Mouse (Mus musculus) T-helper 1 cell (primary cell): Measurements from ENCODE around the gene Msl1.

Source experiments
- in situ Hi-C: fragments of 300-600 bp; cut with MboI, MseI; formaldehyde crosslinking; loops from one replicate; pipeline ENCODE4 v1.15.1; 2025; ENCODE audit warnings: high pct_unique_total_duplicates

Gene Msl1

GRCm38 (mm10) chr11:98795015-98795713 is at the start of gene Msl1:
Msl1 (plus strand) TSS chr11:98795516.
- in situ Hi-C loops, result no loop called here

GRCm38 (mm10) chr11:98745932-98746853 is 49.1 kb upstream of the Msl1 start:
- in situ Hi-C loops, result loop anchor here (5.0 kb wide), 1 partner anchor 36 kb away; no protein-coding TSS in a partner anchor

GRCm38 (mm10) chr11:98746855-98747693 is 48.2 kb upstream of the Msl1 start:
- in situ Hi-C loops, result loop anchor here (5.0 kb wide), 1 partner anchor 35 kb away; no protein-coding TSS in a partner anchor

DNA sequence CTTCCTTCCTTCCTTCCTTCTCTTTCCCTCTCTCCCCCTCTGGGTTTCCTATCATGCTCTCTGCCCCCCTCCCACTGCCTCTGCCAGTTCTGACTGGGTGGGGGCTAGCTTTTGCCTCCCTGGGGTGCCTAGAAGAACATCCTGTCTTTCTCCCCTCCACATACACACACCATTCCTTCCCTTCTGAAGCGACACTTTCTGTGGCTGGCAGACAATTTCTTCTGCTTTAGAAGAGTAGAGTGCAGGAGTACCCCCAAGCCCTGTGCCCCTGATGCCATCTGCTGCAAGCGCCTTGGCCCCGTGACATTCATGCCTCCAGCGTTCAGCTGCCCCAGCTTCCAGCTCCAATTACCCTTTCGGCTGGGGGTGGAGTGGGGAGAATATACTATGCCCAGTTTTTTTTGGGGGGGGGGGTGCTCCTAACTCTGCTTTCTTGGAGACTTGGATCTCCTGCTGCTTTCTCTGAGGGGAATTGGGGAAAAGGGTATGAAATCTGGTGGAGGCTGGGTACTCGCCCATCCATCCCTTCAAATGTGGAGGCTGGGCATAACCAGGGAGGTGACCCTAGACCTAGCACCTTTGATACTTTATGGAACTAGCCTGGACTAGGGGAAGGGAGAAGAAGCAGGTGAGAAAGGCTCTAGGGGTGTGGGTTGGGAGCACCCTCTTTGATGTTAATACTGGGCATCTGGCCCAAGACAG is 47.4 kb upstream of the Msl1 start:
- in situ Hi-C loops, result loop anchor here (5.0 kb wide), 1 partner anchor 34 kb away; no protein-coding TSS in a partner anchor

GRCm38 (mm10) chr11:98748506-98749416 is 46.6 kb upstream of the Msl1 start:
- in situ Hi-C loops, result loop anchor here (5.0 kb wide), 1 partner anchor 34 kb away; no protein-coding TSS in a partner anchor

GRCm38 (mm10) chr11:98749716-98750115 is 45.6 kb upstream of the Msl1 start:
- in situ Hi-C loops, result loop anchor here (5.0 kb wide), 1 partner anchor 33 kb away; no protein-coding TSS in a partner anchor

GRCm38 (mm10) chr11:98750351-98751201 is 44.7 kb upstream of the Msl1 start:
- in situ Hi-C loops, result no loop called here

DNA sequence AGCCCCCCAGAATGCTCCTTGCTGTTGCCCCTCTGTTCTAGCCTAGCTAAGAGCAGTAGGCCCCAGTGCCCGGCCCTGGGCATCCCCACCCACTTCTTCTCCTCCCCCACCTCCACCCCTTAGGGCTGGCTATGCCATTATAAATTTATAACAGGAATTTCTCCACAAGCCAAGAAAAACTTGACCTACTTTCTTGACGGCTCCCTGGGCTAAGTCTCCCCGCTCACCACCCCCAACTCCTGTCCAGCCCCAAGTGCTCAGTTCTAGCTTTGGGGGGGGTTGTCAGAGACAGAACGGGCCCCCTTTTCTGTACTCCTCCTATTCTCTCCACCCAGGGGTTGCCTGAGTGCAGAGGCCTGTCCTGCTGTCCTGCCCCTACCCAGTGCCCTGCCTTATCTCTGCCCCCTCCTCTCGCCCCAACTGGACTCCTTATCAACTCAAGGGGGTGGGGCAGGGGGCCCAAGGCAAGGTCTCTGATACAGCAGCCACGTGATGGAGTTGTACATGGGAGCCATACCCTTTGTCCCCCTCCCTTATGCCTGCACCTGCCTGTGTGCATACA is 44.0 kb upstream of the Msl1 start:
- in situ Hi-C loops, result no loop called here

DNA sequence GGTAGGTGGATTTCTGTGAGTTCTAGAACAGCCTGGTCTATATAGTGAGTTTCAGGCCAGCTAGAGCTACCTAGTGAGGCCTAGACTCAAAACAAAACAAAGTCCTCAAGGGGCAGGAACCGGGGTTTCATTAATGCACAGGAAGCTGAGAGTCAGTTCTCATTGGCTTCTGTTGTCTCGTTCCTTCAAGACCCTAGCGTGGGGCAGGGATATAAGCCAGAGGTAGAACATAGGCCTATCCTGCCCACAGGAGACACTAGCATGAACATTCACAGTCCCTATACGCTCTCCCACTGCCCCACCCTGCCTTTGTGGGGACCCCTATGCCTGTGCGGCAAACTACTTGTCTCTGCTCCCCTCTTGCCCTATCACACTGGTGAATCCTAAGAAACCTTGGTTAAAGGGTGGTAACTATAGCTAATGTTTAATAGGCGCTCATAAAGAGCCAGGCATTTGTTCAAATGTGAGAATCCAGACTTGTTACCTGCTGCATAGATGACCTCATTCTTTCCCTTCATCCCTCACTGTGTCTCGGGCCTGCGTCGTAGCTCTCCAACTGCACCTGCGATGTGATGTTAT is 42.7 kb upstream of the Msl1 start:
- in situ Hi-C loops, result no loop called here

DNA sequence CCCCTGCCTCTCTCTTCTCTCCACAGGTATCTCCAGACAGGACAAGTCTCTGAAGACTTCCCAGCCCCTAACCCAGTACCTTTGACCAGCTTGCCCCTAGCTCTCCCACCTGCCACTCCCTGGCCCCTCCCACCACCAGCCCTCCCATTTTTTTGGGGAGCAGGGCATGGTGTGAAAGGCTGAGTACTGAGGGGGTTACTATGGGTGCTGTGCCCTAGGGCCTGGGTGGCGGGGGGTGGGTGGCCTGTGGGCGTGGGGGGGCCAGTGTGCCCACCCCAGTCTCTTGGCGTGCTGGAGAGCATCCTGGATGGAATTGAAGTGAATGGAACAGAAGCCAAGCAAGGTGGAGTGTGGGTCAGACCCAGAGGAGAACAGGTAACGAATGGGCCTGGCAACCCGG is 42.1 kb upstream of the Msl1 start:
- in situ Hi-C loops, result no loop called here

- in situ Hi-C loops, result no loop called here
Measured at GRCm38 (mm10) chr11:98754151-98754620, 41.1 kb upstream of the Msl1 start.

GRCm38 (mm10) chr11:98754621-98755181 is 40.6 kb upstream of the Msl1 start:
- in situ Hi-C loops, result no loop called here

DNA sequence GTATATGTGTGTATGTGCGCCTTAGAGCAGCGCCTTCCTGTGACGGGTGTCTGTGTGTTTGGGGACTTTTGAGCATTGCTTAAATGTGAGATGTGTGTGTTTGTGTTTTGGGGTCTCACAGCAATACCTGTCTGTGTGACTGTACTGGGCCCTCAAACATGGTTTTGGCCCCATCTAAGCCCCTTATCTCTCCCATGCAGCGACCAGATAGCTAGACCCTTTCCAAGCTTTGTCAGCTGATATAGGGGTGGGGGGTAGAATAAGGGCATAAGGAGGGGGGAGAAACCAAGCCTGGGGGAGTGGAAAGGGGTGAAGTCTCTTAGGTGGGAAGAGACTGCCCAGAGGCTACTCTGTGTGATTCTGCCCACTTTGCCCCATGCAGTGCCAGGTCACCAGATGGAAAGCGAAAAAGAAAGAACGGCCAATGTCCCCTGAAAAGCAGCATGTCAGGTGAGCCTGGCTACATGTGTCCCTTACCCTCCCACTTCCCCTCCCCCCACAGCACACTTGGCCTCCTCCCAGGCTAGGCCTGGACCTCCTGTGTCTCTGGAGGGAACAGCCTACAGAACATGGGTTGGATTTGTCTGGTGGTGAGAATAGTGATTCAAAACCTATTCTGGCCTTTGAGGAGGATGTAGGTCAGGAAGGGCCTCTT is 39.5 kb upstream of the Msl1 start:
- in situ Hi-C loops, result no loop called here

DNA sequence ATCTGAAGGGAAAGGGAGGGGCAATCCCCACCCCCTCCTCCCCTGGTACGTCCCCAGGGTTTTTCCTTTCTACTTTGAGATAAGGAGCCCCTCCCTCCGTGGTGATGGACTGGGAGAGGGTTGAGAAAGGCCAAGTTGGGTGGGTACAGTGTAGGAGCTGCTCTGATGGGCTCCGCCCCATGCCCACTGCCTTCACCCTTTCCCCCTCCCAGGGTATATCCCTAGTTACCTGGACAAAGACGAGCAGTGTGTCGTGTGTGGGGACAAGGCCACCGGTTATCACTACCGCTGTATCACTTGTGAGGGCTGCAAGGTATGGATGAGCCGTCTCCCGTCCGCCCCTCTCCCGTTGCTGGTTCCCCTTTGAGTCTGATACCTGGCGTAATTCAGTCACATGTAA is 38.6 kb upstream of the Msl1 start:
- in situ Hi-C loops, result no loop called here

DNA sequence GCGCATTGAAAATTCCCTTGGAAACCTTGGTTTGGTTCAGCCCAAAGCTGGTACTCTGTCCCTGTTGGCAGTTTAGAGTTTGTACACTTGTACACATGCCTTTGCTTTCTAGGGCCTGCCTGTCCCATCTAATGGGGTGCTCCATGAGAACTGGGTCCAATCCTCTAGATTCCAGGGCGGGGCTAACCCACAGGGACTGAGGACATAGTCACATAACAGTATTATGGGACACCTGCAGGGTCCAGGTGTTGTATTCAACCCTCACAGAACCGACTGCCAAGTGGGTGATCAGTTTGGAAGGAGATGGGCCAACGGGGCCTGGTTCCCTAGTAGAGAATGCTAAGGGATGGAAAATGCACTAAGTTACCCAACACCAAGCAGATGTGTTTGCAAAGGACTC is 33.4 kb upstream of the Msl1 start:
- in situ Hi-C loops, result no loop called here

GRCm38 (mm10) chr11:98762756-98763501 is 32.4 kb upstream of the Msl1 start:
- in situ Hi-C loops, result no loop called here

GRCm38 (mm10) chr11:98763502-98763861 is 31.8 kb upstream of the Msl1 start:
- in situ Hi-C loops, result no loop called here
